Mouse (Mus musculus): ENCODE measurements around the gene Atp5s. TPM values are rescaled to one million over a fixed set of nuclear protein-coding genes. Genes with fewer than 3 reads are reported as not detected.

The Atp5s gene
- total RNA-seq (2014; rRNA removed) (16.1 and 19.9 TPM in 2 replicates), polyA plus RNA-seq (2015; fragmentation: Nextera tagmentation; extraction: Ambion mirVana) (23.0 and 25.7 TPM in 2 replicates)

GRCm38 (mm10) chr12:69724711-69725460 is at the start of gene Atp5s, which contains the start of gene L2hgdh:
Gene Atp5s, plus strand, starts transcription at chr12:69724950.
Gene L2hgdh, minus strand, starts transcription at chr12:69724873.
- peak within 1 kb of the TSS; percentile 60 for H3K9ac ChIP-seq
- H3K27ac ChIP-seq (ENCODE audit: low read depth, low read length): 0 out of 2 replicates have a peak within 1 kb of the TSS, but pooled peaks have one; percentile 41
- peaks cover 14% of the 10 kb centered on the region for H3K4me1 ChIP-seq (ENCODE audit: insufficient read depth)
- peak within 1 kb of the TSS; percentile 60 for H3K4me3 ChIP-seq (ENCODE audit: low read depth, low read length)
- H3K27me3 ChIP-seq (ENCODE audit: insufficient read depth, low read length): no peaks in the 10 kb centered on the region
- no peaks in the 10 kb centered on the region for H3K36me3 ChIP-seq (ENCODE audit: insufficient read depth)
- under 1% methylated on average over 60 of the region's 60 CpGs for WGBS
- peak; percentile 96 for ATAC-seq
- TF ChIP-seq CTCF (IDR thresholded peaks at IDR 0.05; ENCODE audit: low read depth): 0 out of 2 replicates have a peak, but pooled peaks have one; percentile 10
- peak; percentile 92 for DNase-seq
- H3K9me3 ChIP-seq (ENCODE audit: low read length): no peaks in the 10 kb centered on the region
- H3K4me2 ChIP-seq (ENCODE audit: low read depth): peak within 1 kb of the TSS; percentile 96

GRCm38 (mm10) chr12:69676157-69676556 is 48.6 kb upstream of the Atp5s start:
- ATAC-seq (no peak), DNase-seq (no peak)
- no peak overlapping the region for H3K4me3 ChIP-seq (ENCODE audit: low read depth, low read length)
- H3K36me3 ChIP-seq (ENCODE audit: insufficient read depth): no peaks in the 10 kb centered on the region
- no peaks in the 10 kb centered on the region for H3K27me3 ChIP-seq (ENCODE audit: insufficient read depth, low read length)
- no peak overlapping the region for H3K27ac ChIP-seq (ENCODE audit: low read depth, low read length)
- H3K9me3 ChIP-seq (ENCODE audit: low read length): no peaks in the 10 kb centered on the region
- no peaks in the 10 kb centered on the region for H3K4me1 ChIP-seq (ENCODE audit: insufficient read depth)
- no peak overlapping the region for H3K9ac ChIP-seq
- TF ChIP-seq CTCF (IDR thresholded peaks at IDR 0.05; ENCODE audit: low read depth): no peak
- H3K4me2 ChIP-seq (ENCODE audit: low read depth): no peak overlapping the region
- WGBS: 88% methylated on average over 4 of the region's 4 CpGs

GRCm38 (mm10) chr12:69680635-69681565 is 43.9 kb upstream of the Atp5s start:
- DNase-seq (peak; percentile 45), ATAC-seq (peak; percentile 36)
- H3K4me1 ChIP-seq (ENCODE audit: insufficient read depth): no peaks in the 10 kb centered on the region
- H3K36me3 ChIP-seq (ENCODE audit: insufficient read depth): no peaks in the 10 kb centered on the region
- WGBS: 1% methylated on average over 55 of the region's 56 CpGs
- H3K27ac ChIP-seq (ENCODE audit: low read depth, low read length): peak overlapping the region; percentile 94
- H3K4me2 ChIP-seq (ENCODE audit: low read depth): peak overlapping the region; percentile 74
- peak overlapping the region; percentile 92 for H3K9ac ChIP-seq
- H3K27me3 ChIP-seq (ENCODE audit: insufficient read depth, low read length): no peaks in the 10 kb centered on the region
- H3K4me3 ChIP-seq (ENCODE audit: low read depth, low read length): peak overlapping the region; percentile 88
- TF ChIP-seq CTCF (IDR thresholded peaks at IDR 0.05; ENCODE audit: low read depth): no peak
- no peaks in the 10 kb centered on the region for H3K9me3 ChIP-seq (ENCODE audit: low read length)

GRCm38 (mm10) chr12:69681566-69682061 is 43.1 kb upstream of the Atp5s start, which contains the start of gene Sos2:
Gene Sos2, minus strand, starts transcription at chr12:69681852.
- DNase-seq: peak; percentile 39
- peak within 1 kb of the TSS; percentile 92 for H3K9ac ChIP-seq

GRCm38 (mm10) chr12:69682065-69682787 is 42.5 kb upstream of the Atp5s start:
- DNase-seq (peak; percentile 85), ATAC-seq (peak; percentile 90)
- peak overlapping the region; percentile 94 for H3K27ac ChIP-seq (ENCODE audit: low read depth, low read length)
- H3K27me3 ChIP-seq (ENCODE audit: insufficient read depth, low read length): no peaks in the 10 kb centered on the region
- H3K4me2 ChIP-seq (ENCODE audit: low read depth): peak overlapping the region; percentile 74
- H3K4me3 ChIP-seq (ENCODE audit: low read depth, low read length): peak overlapping the region; percentile 88
- peak overlapping the region; percentile 92 for H3K9ac ChIP-seq
- H3K36me3 ChIP-seq (ENCODE audit: insufficient read depth): no peaks in the 10 kb centered on the region
- no peaks in the 10 kb centered on the region for H3K4me1 ChIP-seq (ENCODE audit: insufficient read depth)
- WGBS: under 1% methylated on average over 54 of the region's 54 CpGs
- TF ChIP-seq CTCF (IDR thresholded peaks at IDR 0.05; ENCODE audit: low read depth): no peak
- H3K9me3 ChIP-seq (ENCODE audit: low read length): no peaks in the 10 kb centered on the region

More at GRCm38 (mm10) chr12:69681566-69682061, 43.1 kb upstream of the Atp5s start, which contains the start of gene Sos2:
- TF ChIP-seq CTCF (IDR thresholded peaks at IDR 0.05; ENCODE audit: low read depth): no peak
- peak within 1 kb of the TSS; percentile 94 for H3K27ac ChIP-seq (ENCODE audit: low read depth, low read length)
- H3K36me3 ChIP-seq (ENCODE audit: insufficient read depth): no peaks in the 10 kb centered on the region
- H3K27me3 ChIP-seq (ENCODE audit: insufficient read depth, low read length): no peaks in the 10 kb centered on the region
- 0% methylated on average over 22 of the region's 85 CpGs for WGBS
- ATAC-seq: no peak; the same call in 1 of the 2 replicates
- peak within 1 kb of the TSS; percentile 74 for H3K4me2 ChIP-seq (ENCODE audit: low read depth)
- peak within 1 kb of the TSS; percentile 88 for H3K4me3 ChIP-seq (ENCODE audit: low read depth, low read length)
- H3K9me3 ChIP-seq (ENCODE audit: low read length): no peaks in the 10 kb centered on the region
- no peaks in the 10 kb centered on the region for H3K4me1 ChIP-seq (ENCODE audit: insufficient read depth)

All from forebrain, postnatal 0 days (tissue).